Comparison of ENCODE assay signal across 24 mouse cellular contexts in genomic region chr19:60328295-60328694, GRCm38 (mm10).
DNase-seq lines count a peak whose midpoint lies in the region; ATAC-seq and TF ChIP-seq lines count a peak whose summit lies in the region.
"Had no signal": no experiment of that assay in that cellular context is flagged by ENCODE, and none has a peak within 500 bp of the region (broad histone marks: within the 10 kb centered on the region; RNA-seq: fewer than 3 reads in every experiment).

No protein-coding gene starts in this region.

- no peaks in the 10 kb centered on the region for H3K4me1 ChIP-seq in embryonic facial prominence, embryonic 11.5 days (ENCODE audit: control insufficient read depth, insufficient read depth, low read length)
- H3K4me1 ChIP-seq in embryonic facial prominence, embryonic 10.5 days = peaks cover 9% of the 10 kb centered on the region
- no peaks in the 10 kb centered on the region for H3K4me1 ChIP-seq in hindbrain, embryonic 16.5 days (ENCODE audit: control insufficient read depth, insufficient read depth, low read depth, low read length)
- H3K4me1 ChIP-seq in hindbrain, embryonic 13.5 days (replicated peaks) = peaks cover 3% of the 10 kb centered on the region; the same call in 1 of the 2 replicates
- H3K4me1 ChIP-seq in limb, embryonic 12.5 days (replicated peaks) = peaks cover 17% of the 10 kb centered on the region
- H3K4me1 ChIP-seq in limb, embryonic 10.5 days = peaks cover 23% of the 10 kb centered on the region
- H3K4me1 ChIP-seq in stomach, embryonic 16.5 days (ENCODE audit: control insufficient read depth, insufficient read depth, low read length) = no peaks in the 10 kb centered on the region
- no peaks in the 10 kb centered on the region for H3K4me1 ChIP-seq in stomach, postnatal 0 days (replicated peaks; ENCODE audit: control insufficient read depth, insufficient read depth)

- TF ChIP-seq EP300 in stomach, postnatal 0 days (optimal IDR thresholded peaks at IDR 0.05) = no peak

- ATAC-seq in embryonic facial prominence, embryonic 11.5 days (replicated peaks; ENCODE audit: insufficient number of reproducible peaks, low FRiP score, low TSS enrichment, low read depth) = no peak
- peak; percentile 71 for ATAC-seq in hindbrain, embryonic 16.5 days
- no peak for ATAC-seq in hindbrain, embryonic 13.5 days (ENCODE audit: low FRiP score)
- ATAC-seq in limb, embryonic 12.5 days (ENCODE audit: insufficient number of reproducible peaks, insufficient read depth, low FRiP score, low TSS enrichment, low read depth) = no peak
- ATAC-seq in stomach, embryonic 16.5 days (ENCODE audit: insufficient read depth, low FRiP score) = peak; percentile 58; the same call in 1 of the 2 replicates
- ATAC-seq in stomach, postnatal 0 days (ENCODE audit: low FRiP score, low TSS enrichment) = no peak
- ATAC-seq: activated CD4-positive, CD25-positive, alpha-beta regulatory T cell, adult 4 months; CD4-positive, CD25-positive, alpha-beta regulatory T cell, adult 4 months; forebrain, embryonic 15.5 days; forebrain, postnatal 0 days; Patski had no signal

- no peak overlapping the region for H3K9ac ChIP-seq in embryonic facial prominence, embryonic 11.5 days (replicated peaks; ENCODE audit: low read length)
- no peak overlapping the region for H3K9ac ChIP-seq in hindbrain, embryonic 16.5 days (ENCODE audit: low read depth, low read length)
- no peak overlapping the region for H3K9ac ChIP-seq in hindbrain, embryonic 13.5 days
- H3K9ac ChIP-seq in limb, embryonic 12.5 days (replicated peaks) = no peak overlapping the region
- no peak overlapping the region for H3K9ac ChIP-seq in stomach, embryonic 16.5 days (ENCODE audit: low read length)
- H3K9ac ChIP-seq in stomach, postnatal 0 days (ENCODE audit: low read length) = no peak overlapping the region
- H3K9ac ChIP-seq: embryonic facial prominence, embryonic 12.5 days; forebrain, embryonic 15.5 days; forebrain, postnatal 0 days had no signal

- no peak for TF ChIP-seq CTCF in stomach, postnatal 0 days (IDR thresholded peaks at IDR 0.05; ENCODE audit: low read depth)

- no peak overlapping the region for H3K4me3 ChIP-seq in embryonic facial prominence, embryonic 11.5 days (ENCODE audit: low read depth, low read length)
- no peak overlapping the region for H3K4me3 ChIP-seq in embryonic facial prominence, embryonic 10.5 days
- H3K4me3 ChIP-seq in hindbrain, embryonic 16.5 days (ENCODE audit: low read length) = no peak overlapping the region
- H3K4me3 ChIP-seq in hindbrain, embryonic 13.5 days = no peak overlapping the region
- H3K4me3 ChIP-seq in limb, embryonic 12.5 days (replicated peaks) = no peak overlapping the region
- no peak overlapping the region for H3K4me3 ChIP-seq in limb, embryonic 10.5 days
- no peak overlapping the region for H3K4me3 ChIP-seq in stomach, embryonic 16.5 days (replicated peaks; ENCODE audit: low read length)
- no peak overlapping the region for H3K4me3 ChIP-seq in stomach, postnatal 0 days (ENCODE audit: low read depth, low read length)
- H3K4me3 ChIP-seq: embryonic facial prominence, embryonic 12.5 days; forebrain, embryonic 15.5 days had no signal

- 56% methylated on average over 3 of the region's 3 CpGs for WGBS in embryonic facial prominence, embryonic 11.5 days
- WGBS in embryonic facial prominence, embryonic 10.5 days = 69% methylated on average over 3 of the region's 3 CpGs
- 52% methylated on average over 3 of the region's 3 CpGs for WGBS in hindbrain, embryonic 16.5 days
- 70% methylated on average over 3 of the region's 3 CpGs for WGBS in hindbrain, embryonic 13.5 days
- WGBS in limb, embryonic 12.5 days = 24% methylated on average over 3 of the region's 3 CpGs
- 45% methylated on average over 3 of the region's 3 CpGs for WGBS in limb, embryonic 10.5 days
- 61% methylated on average over 3 of the region's 3 CpGs for WGBS in stomach, embryonic 16.5 days
- WGBS in stomach, postnatal 0 days = 53% methylated on average over 3 of the region's 3 CpGs

- DNase-seq in embryonic facial prominence, embryonic 11.5 days (ENCODE audit: low spot score) = peak; percentile 6
- DNase-seq in embryonic facial prominence, embryonic 10.5 days (ENCODE audit: low spot score) = no peak
- no peak for DNase-seq in limb, embryonic 10.5 days (ENCODE audit: low spot score)
- no peak for DNase-seq in stomach, postnatal 0 days (ENCODE audit: low spot score)
- DNase-seq: adrenal gland, adult 8-10 months; adrenal gland, postnatal 14 days; adrenal gland, postnatal 36 days; B cell, adult 2 months; cerebellum, adult 11-12 months; cerebellum, adult 2 months; cerebellum, adult 9-10 months; cerebellum, postnatal 25 days; forebrain, postnatal 0 days had no signal

- no peaks in the 10 kb centered on the region for H3K9me3 ChIP-seq in embryonic facial prominence, embryonic 11.5 days (replicated peaks; ENCODE audit: control insufficient read depth, low read length)
- H3K9me3 ChIP-seq in embryonic facial prominence, embryonic 10.5 days = no peaks in the 10 kb centered on the region
- H3K9me3 ChIP-seq in hindbrain, embryonic 16.5 days (ENCODE audit: control insufficient read depth, low read length) = no peaks in the 10 kb centered on the region
- no peaks in the 10 kb centered on the region for H3K9me3 ChIP-seq in hindbrain, embryonic 13.5 days
- no peaks in the 10 kb centered on the region for H3K9me3 ChIP-seq in limb, embryonic 12.5 days
- H3K9me3 ChIP-seq in limb, embryonic 10.5 days (replicated peaks) = no peaks in the 10 kb centered on the region
- H3K9me3 ChIP-seq in stomach, embryonic 16.5 days (replicated peaks; ENCODE audit: control insufficient read depth, low read length) = no peaks in the 10 kb centered on the region
- H3K9me3 ChIP-seq in stomach, postnatal 0 days (ENCODE audit: control insufficient read depth, low read length) = no peaks in the 10 kb centered on the region
- H3K9me3 ChIP-seq: embryonic facial prominence, embryonic 12.5 days; forebrain, embryonic 15.5 days; G1E had no signal

- no peak overlapping the region for H3K4me2 ChIP-seq in embryonic facial prominence, embryonic 11.5 days (ENCODE audit: low read depth, low read length)
- no peak overlapping the region for H3K4me2 ChIP-seq in hindbrain, embryonic 16.5 days (ENCODE audit: low read length)
- H3K4me2 ChIP-seq in hindbrain, embryonic 13.5 days = no peak overlapping the region
- no peak overlapping the region for H3K4me2 ChIP-seq in limb, embryonic 12.5 days
- no peak overlapping the region for H3K4me2 ChIP-seq in stomach, embryonic 16.5 days (ENCODE audit: low read depth, low read length)
- H3K4me2 ChIP-seq in stomach, postnatal 0 days (replicated peaks; ENCODE audit: low read depth) = no peak overlapping the region
- H3K4me2 ChIP-seq: embryonic facial prominence, embryonic 12.5 days; forebrain, embryonic 15.5 days had no signal

- H3K27ac ChIP-seq in embryonic facial prominence, embryonic 11.5 days (replicated peaks; ENCODE audit: low read depth, low read length) = no peak overlapping the region
- no peak overlapping the region for H3K27ac ChIP-seq in embryonic facial prominence, embryonic 10.5 days (replicated peaks)
- no peak overlapping the region for H3K27ac ChIP-seq in hindbrain, embryonic 16.5 days (ENCODE audit: low read depth, low read length)
- no peak overlapping the region for H3K27ac ChIP-seq in hindbrain, embryonic 13.5 days
- peak overlapping the region; percentile 25; the same call in 1 of the 2 replicates for H3K27ac ChIP-seq in limb, embryonic 12.5 days
- H3K27ac ChIP-seq in limb, embryonic 10.5 days = no peak overlapping the region
- H3K27ac ChIP-seq in stomach, embryonic 16.5 days (ENCODE audit: low read length) = no peak overlapping the region
- H3K27ac ChIP-seq in stomach, postnatal 0 days (replicated peaks) = no peak overlapping the region
- H3K27ac ChIP-seq: embryonic facial prominence, embryonic 12.5 days; forebrain, embryonic 15.5 days had no signal

- H3K36me3 ChIP-seq in embryonic facial prominence, embryonic 11.5 days (replicated peaks; ENCODE audit: control insufficient read depth, insufficient read depth, low read depth, low read length) = no peaks in the 10 kb centered on the region
- H3K36me3 ChIP-seq in embryonic facial prominence, embryonic 10.5 days (replicated peaks) = no peaks in the 10 kb centered on the region
- no peaks in the 10 kb centered on the region for H3K36me3 ChIP-seq in hindbrain, embryonic 16.5 days (ENCODE audit: control insufficient read depth, insufficient read depth, low read length)
- no peaks in the 10 kb centered on the region for H3K36me3 ChIP-seq in hindbrain, embryonic 13.5 days
- no peaks in the 10 kb centered on the region for H3K36me3 ChIP-seq in limb, embryonic 12.5 days
- no peaks in the 10 kb centered on the region for H3K36me3 ChIP-seq in limb, embryonic 10.5 days
- H3K36me3 ChIP-seq in stomach, embryonic 16.5 days (ENCODE audit: control insufficient read depth, insufficient read depth, low read length) = no peaks in the 10 kb centered on the region
- H3K36me3 ChIP-seq in stomach, postnatal 0 days (ENCODE audit: control insufficient read depth, insufficient read depth, low read length) = no peaks in the 10 kb centered on the region
- H3K36me3 ChIP-seq: embryonic facial prominence, embryonic 12.5 days; forebrain, embryonic 15.5 days; G1E had no signal

- no peaks in the 10 kb centered on the region for H3K27me3 ChIP-seq in embryonic facial prominence, embryonic 11.5 days (ENCODE audit: control insufficient read depth, insufficient read depth, low read length)
- no peaks in the 10 kb centered on the region for H3K27me3 ChIP-seq in embryonic facial prominence, embryonic 10.5 days (replicated peaks; ENCODE audit: low read depth, poor library complexity, severe bottlenecking)
- no peaks in the 10 kb centered on the region for H3K27me3 ChIP-seq in hindbrain, embryonic 16.5 days (replicated peaks; ENCODE audit: control insufficient read depth, insufficient read depth, low read length)
- no peaks in the 10 kb centered on the region for H3K27me3 ChIP-seq in hindbrain, embryonic 13.5 days
- H3K27me3 ChIP-seq in limb, embryonic 12.5 days = peaks cover 7% of the 10 kb centered on the region
- peaks cover 35% of the 10 kb centered on the region for H3K27me3 ChIP-seq in limb, embryonic 10.5 days (ENCODE audit: low read depth, poor library complexity, severe bottlenecking)
- H3K27me3 ChIP-seq in stomach, embryonic 16.5 days (ENCODE audit: control insufficient read depth, insufficient read depth, low read length) = no peaks in the 10 kb centered on the region
- no peaks in the 10 kb centered on the region for H3K27me3 ChIP-seq in stomach, postnatal 0 days (ENCODE audit: control insufficient read depth, insufficient read depth, low read length)
- H3K27me3 ChIP-seq: CH12.LX; embryonic facial prominence, embryonic 12.5 days; forebrain, embryonic 15.5 days had no signal

Comparison
In these comparisons a context has a peak if more than half of its experiments do, and no peak if none do; other contexts are left out.
1. ATAC-seq: peak in hindbrain, embryonic 16.5 days (single experiment) and stomach, embryonic 16.5 days (single experiment); none in embryonic facial prominence, embryonic 11.5 days (single experiment), hindbrain, embryonic 13.5 days (single experiment), limb, embryonic 12.5 days (single experiment) and stomach, postnatal 0 days (single experiment).